Mouse (Mus musculus) ES-Bruce4 (cell line): Measurements from ENCODE around the gene Map7d2.

ENCODE experiments used
- CTCF ChIP-seq: IDR thresholded peaks from one replicate; pipeline ENCODE4 v1.8.1; 2011; ENCODE audit warnings: low read depth, low read length
- EP300 ChIP-seq: IDR thresholded peaks from 2 replicates; pipeline ENCODE4 v1.6.1; 2011; ENCODE audit warnings: low read depth, low read length; ENCODE audit not compliant: insufficient read depth
- POLR2A ChIP-seq: IDR thresholded peaks from one replicate; pipeline ENCODE4 v1.8.1; 2011; ENCODE audit warnings: low read length; ENCODE audit not compliant: insufficient read depth

DNA sequence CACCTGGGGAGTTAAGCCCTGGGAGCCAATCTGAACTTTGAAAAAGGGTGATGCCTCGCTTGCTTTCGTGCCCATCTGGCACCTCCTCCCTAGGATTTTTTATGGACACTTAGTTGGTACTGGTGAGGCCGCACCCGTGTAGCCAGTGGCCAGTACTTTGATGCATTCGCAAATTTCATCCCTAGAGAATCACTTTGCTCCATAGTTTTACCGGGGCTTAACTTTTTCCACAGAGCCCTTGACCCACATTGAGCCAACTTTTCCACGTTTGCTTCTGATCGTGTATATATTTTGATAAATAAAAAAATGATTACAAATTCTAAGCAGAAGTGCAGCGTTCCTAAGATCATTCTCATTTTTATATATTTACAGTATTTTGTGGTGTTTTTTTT, 41.6 kb upstream of the Map7d2 start:
- TF ChIP-seq CTCF: no peak
- TF ChIP-seq EP300: no peak
- no peak for TF ChIP-seq POLR2A
